Mouse (Mus musculus) ES-E14 (cell line): ENCODE measurements around the gene Mex3d. TPM values are rescaled to one million over a fixed set of nuclear protein-coding genes. Genes with fewer than 3 reads are reported as not detected.

Source experiments
- DNase-seq: peaks from one replicate; pipeline ENCODE4 v3.0.0-alpha.2; 2013; ENCODE audit warnings: low read depth, low spot score
- H3K27ac ChIP-seq: 2 replicates; pipeline ENCODE4 v1.5.1; 2012; ENCODE audit warnings: low read depth, mild to moderate bottlenecking, low read length, moderate library complexity, mixed read lengths; ENCODE audit not compliant: poor library complexity, insufficient read depth, severe bottlenecking
- H3K36me3 ChIP-seq: 2 replicates; pipeline ENCODE4 v1.6.1; 2012; ENCODE audit warnings: mild to moderate bottlenecking, low read length, moderate library complexity, mixed read lengths; ENCODE audit not compliant: control insufficient read depth, poor library complexity, insufficient read depth, severe bottlenecking
- H3K4me1 ChIP-seq, 2 experiments: fragments of 150-350 bp in 1 of 2; sonication (generic) in 1 of 2; 2 replicates each; pipeline ENCODE4 v1.6.1; 2012; ENCODE audit warnings: low read length in 2 of 2, mild to moderate bottlenecking in 1 of 2, mixed read lengths in 1 of 2; ENCODE audit not compliant: control insufficient read depth in 2 of 2, insufficient read depth in 2 of 2, poor library complexity in 1 of 2
- H3K4me3 ChIP-seq, 2 experiments: fragments of 150-350 bp in 1 of 2; sonication (generic) in 1 of 2; 2 replicates each; pipeline ENCODE4 v1.5.1; 2012; ENCODE audit warnings: low read length in 2 of 2, low read depth in 1 of 2, mild to moderate bottlenecking in 1 of 2, mixed read lengths in 1 of 2; ENCODE audit not compliant: insufficient read depth in 1 of 2, poor library complexity in 1 of 2, severe bottlenecking in 1 of 2
- H3K9ac ChIP-seq: 2 replicates; pipeline ENCODE4 v1.6.1; 2012; ENCODE audit warnings: low read depth, mild to moderate bottlenecking, low read length, mixed read lengths; ENCODE audit not compliant: poor library complexity, insufficient read depth, severe bottlenecking
- H3K9me3 ChIP-seq: fragments of 150-350 bp; sonication (generic); 2 replicates; pipeline ENCODE4 v1.6.1; 2012; ENCODE audit warnings: low read depth, mild to moderate bottlenecking, low read length; ENCODE audit not compliant: control insufficient read depth, insufficient read depth
- CHD2 ChIP-seq: IDR thresholded peaks from 2 replicates; pipeline ENCODE4 v1.6.1; 2014; ENCODE audit warnings: mild to moderate bottlenecking, low read depth, low read length, inconsistent platforms
- HCFC1 ChIP-seq: IDR thresholded peaks from 2 replicates; pipeline ENCODE4 v1.6.1; 2012; ENCODE audit warnings: low read length, inconsistent platforms, borderline replicate concordance; ENCODE audit not compliant: insufficient read depth
- MAFK ChIP-seq: IDR thresholded peaks from 2 replicates; pipeline ENCODE4 v1.6.1; 2014; ENCODE audit warnings: mild to moderate bottlenecking, low read depth, low read length, inconsistent platforms; ENCODE audit not compliant: insufficient read depth
- ZC3H11A ChIP-seq: IDR thresholded peaks from 2 replicates; pipeline ENCODE4 v1.6.1; 2012; ENCODE audit warnings: low read depth, mild to moderate bottlenecking, inconsistent platforms, low read length, borderline replicate concordance
- ZNF384 ChIP-seq: IDR thresholded peaks from 2 replicates; pipeline ENCODE4 v1.6.1; 2012; ENCODE audit warnings: low read depth, low read length, inconsistent platforms
- in situ Hi-C, 2 experiments: fragments of 600-800 bp; cut with MboI; formaldehyde crosslinking; loops; one replicate each; pipeline ENCODE4 v1.15.1; 2025; ENCODE audit warnings: low sequenced_read_pairs in 2 of 2, inconsistent platforms in 1 of 2; ENCODE audit not compliant: unreplicated experiment in 2 of 2
- total RNA-seq: library from RNA; depleted of rRNA; stranded (reverse); fragments of 300-350 nt; gene quantifications from 2 replicates; pipeline ENCODE4 v1.2.3, GENCODE M21; 2012

The Mex3d gene
- total RNA-seq, 1 experiment: 27.1 TPM

GRCm38 (mm10) chr10:80418311-80418710 is 30.9 kb upstream of the Mex3d start:
- no peak overlapping the region for H3K4me3 ChIP-seq
- H3K9ac ChIP-seq: no peak overlapping the region
- H3K27ac ChIP-seq: no peak overlapping the region
- H3K36me3 ChIP-seq: peaks cover 77% of the 10 kb centered on the region
- TF ChIP-seq ZNF384 (no peak), HCFC1 (no peak), CHD2 (no peak), ZC3H11A (no peak), MAFK (no peak)
- DNase-seq: no peak
- peaks cover 0 to 2% of the 10 kb centered on the region in 2 experiments; a peak in 1 of 4 replicates for H3K4me1 ChIP-seq
- in situ Hi-C loops: no loop called here
- no peaks in the 10 kb centered on the region for H3K9me3 ChIP-seq

- in situ Hi-C loops: no loop called here
- Histone ChIP-seq H3K9ac (no peak overlapping the region), H3K9me3 (no peaks in the 10 kb centered on the region), H3K4me3 (no peak overlapping the region), H3K4me1 (no peaks in the 10 kb centered on the region; a peak in 1 of 4 replicates), H3K36me3 (peaks cover 81% of the 10 kb centered on the region), H3K27ac (no peak overlapping the region)
- DNase-seq: no peak
- TF ChIP-seq HCFC1: no peak
- TF ChIP-seq MAFK: no peak
- no peak for TF ChIP-seq CHD2
- TF ChIP-seq ZC3H11A: no peak
- no peak for TF ChIP-seq ZNF384
Measured at GRCm38 (mm10) chr10:80417841-80418240, 30.4 kb upstream of the Mex3d start.

GRCm38 (mm10) chr10:80417371-80417770 is 29.9 kb upstream of the Mex3d start:
- no peak for DNase-seq
- Histone ChIP-seq H3K4me1 (peaks cover 0 to 2% of the 10 kb centered on the region in 2 experiments; a peak in 1 of 4 replicates), H3K36me3 (peaks cover 86% of the 10 kb centered on the region), H3K4me3 (no peak overlapping the region), H3K27ac (no peak overlapping the region), H3K9ac (no peak overlapping the region), H3K9me3 (no peaks in the 10 kb centered on the region)
- TF ChIP-seq CHD2 (no peak), ZC3H11A (no peak), HCFC1 (no peak), MAFK (no peak), ZNF384 (no peak)
- in situ Hi-C loops: no loop called here

- no peak for TF ChIP-seq HCFC1
- TF ChIP-seq MAFK: no peak
- TF ChIP-seq ZC3H11A: no peak
- DNase-seq: no peak
- Histone ChIP-seq H3K4me3 (no peak overlapping the region), H3K27ac (no peak overlapping the region), H3K9me3 (no peaks in the 10 kb centered on the region), H3K36me3 (peaks cover 92% of the 10 kb centered on the region), H3K9ac (no peak overlapping the region), H3K4me1 (peaks cover 0 to 5% of the 10 kb centered on the region in 2 experiments; a peak in 1 of 4 replicates)
- in situ Hi-C loops: no loop called here
Measured at GRCm38 (mm10) chr10:80415566-80415965, 28.1 kb upstream of the Mex3d start.

- Histone ChIP-seq H3K4me3 (peak overlapping the region in 1 of 2 experiments; percentile 49; a peak in 1 of 4 replicates), H3K27ac (no peak overlapping the region), H3K9me3 (no peaks in the 10 kb centered on the region), H3K9ac (no peak overlapping the region), H3K36me3 (peaks cover 80% of the 10 kb centered on the region), H3K4me1 (peaks cover 0 to 5% of the 10 kb centered on the region in 2 experiments; a peak in 1 of 4 replicates)
- in situ Hi-C loops: no loop called here
- no peak for DNase-seq
- TF ChIP-seq ZC3H11A (no peak), MAFK (no peak), CHD2 (no peak), ZNF384 (no peak), HCFC1 (no peak)
Measured at GRCm38 (mm10) chr10:80412656-80413541, 25.4 kb upstream of the Mex3d start.
